Mouse (Mus musculus) intestine, embryonic 14.5 days (tissue): ENCODE results near the gene Mog. TPM values are rescaled to one million over a fixed set of nuclear protein-coding genes. Genes with fewer than 3 reads are reported as not detected.

Experiments used
- ATAC-seq: fragments of 200-750 bp; cut with Nextera tagmentation; replicated peaks from 2 replicates; pipeline ENCODE4 v1.8.0; 2017; ENCODE audit warnings: low read depth, moderate number of reproducible peaks, moderate TSS enrichment, moderate library complexity; ENCODE audit not compliant: low FRiP score, low TSS enrichment
- DNase-seq: peaks from one replicate; pipeline ENCODE4 v3.0.0-alpha.2; 2018; ENCODE audit warnings: low spot score
- H3K27ac ChIP-seq: fragments of 300-500 bp; sonication (generic); 2 replicates; pipeline ENCODE4 v1.5.1; 2014; ENCODE audit warnings: low read depth, mild to moderate bottlenecking, control low read depth
- H3K27me3 ChIP-seq: fragments of 300-500 bp; sonication (generic); replicated peaks from 2 replicates; pipeline ENCODE4 v1.6.1; 2014; ENCODE audit warnings: low read length, control low read depth; ENCODE audit not compliant: control insufficient read depth, insufficient read depth
- H3K36me3 ChIP-seq: fragments of 300-500 bp; sonication (generic); 2 replicates; pipeline ENCODE4 v1.6.1; 2014; ENCODE audit warnings: low read length, control low read depth; ENCODE audit not compliant: control insufficient read depth, insufficient read depth
- H3K4me1 ChIP-seq: fragments of 300-500 bp; sonication (generic); replicated peaks from 2 replicates; pipeline ENCODE4 v1.6.1; 2014; ENCODE audit warnings: low read length, control low read depth, mixed read lengths; ENCODE audit not compliant: control insufficient read depth, insufficient read depth
- H3K4me2 ChIP-seq: fragments of 300-500 bp; sonication (generic); 2 replicates; pipeline ENCODE4 v1.6.1; 2014; ENCODE audit warnings: low read length
- H3K4me3 ChIP-seq: fragments of 300-500 bp; sonication (generic); 2 replicates; pipeline ENCODE4 v1.5.1; 2014; ENCODE audit warnings: low read depth, low read length, control low read depth, mixed read lengths
- H3K9ac ChIP-seq: fragments of 300-500 bp; sonication (generic); 2 replicates; pipeline ENCODE4 v1.6.1; 2014; ENCODE audit warnings: mild to moderate bottlenecking, low read length
- H3K9me3 ChIP-seq: fragments of 300-500 bp; sonication (generic); 2 replicates; pipeline ENCODE4 v1.6.1; 2016; ENCODE audit warnings: low read length, control low read depth; ENCODE audit not compliant: control insufficient read depth
- WGBS: fragments of 180-500 bp; shearing (Covaris S2); extraction: QIAGEN DNeasy Blood & Tissue Kit; methylation state at CpG from one replicate; pipeline ENCODE4 v1.1.7; 2014; 5-methylcytosine and 5-hydroxymethylcytosine counted together
- polyA plus RNA-seq: library from polyadenylated mRNA; unstranded; fragments of >200 nt; fragmentation: Nextera tagmentation; extraction: Ambion mirVana; gene quantifications from 2 replicates; pipeline ENCODE4 v1.2.1, GENCODE M21; 2014

Mog gene
- polyA plus RNA-seq, 1 experiment from 2014 or later: 0.14 TPM

GRCm38 (mm10) chr17:37008161-37008560, 15.0 kb downstream of the Mog start:
- no peak for ATAC-seq
- Histone ChIP-seq H3K36me3 (peaks cover 63% of the 10 kb centered on the region), H3K9ac (no peak overlapping the region), H3K27me3 (no peaks in the 10 kb centered on the region), H3K4me3 (no peak overlapping the region), H3K4me2 (no peak overlapping the region), H3K27ac (no peak overlapping the region), H3K4me1 (peaks cover 9% of the 10 kb centered on the region), H3K9me3 (no peaks in the 10 kb centered on the region)
- DNase-seq: no peak
- 91% methylated on average over 6 of the region's 6 CpGs for WGBS

DNA sequence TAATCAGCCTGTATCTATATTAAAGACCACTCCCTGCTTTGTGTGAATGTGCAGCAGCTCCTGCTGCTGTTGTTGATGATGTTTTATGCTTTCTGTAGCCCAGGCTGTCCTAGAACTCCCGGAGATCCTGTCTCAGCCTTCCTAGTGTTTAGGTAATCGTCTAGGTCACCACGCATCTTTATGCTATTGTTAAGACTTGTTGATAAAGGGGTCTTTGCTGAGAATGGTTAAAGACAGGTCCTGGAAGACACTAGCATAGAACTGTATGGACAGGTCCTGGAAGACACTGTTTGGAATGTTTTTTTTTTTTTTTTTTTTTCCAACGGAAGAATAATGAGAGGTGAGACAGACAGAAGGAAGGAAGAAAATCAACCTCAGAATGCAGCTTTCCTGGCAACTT, 19.8 kb downstream of the Mog start:
- ATAC-seq: no peak
- peak overlapping the region; percentile 92; the same call in 1 of the 2 replicates for H3K27ac ChIP-seq
- no peaks in the 10 kb centered on the region for H3K9me3 ChIP-seq

DNA sequence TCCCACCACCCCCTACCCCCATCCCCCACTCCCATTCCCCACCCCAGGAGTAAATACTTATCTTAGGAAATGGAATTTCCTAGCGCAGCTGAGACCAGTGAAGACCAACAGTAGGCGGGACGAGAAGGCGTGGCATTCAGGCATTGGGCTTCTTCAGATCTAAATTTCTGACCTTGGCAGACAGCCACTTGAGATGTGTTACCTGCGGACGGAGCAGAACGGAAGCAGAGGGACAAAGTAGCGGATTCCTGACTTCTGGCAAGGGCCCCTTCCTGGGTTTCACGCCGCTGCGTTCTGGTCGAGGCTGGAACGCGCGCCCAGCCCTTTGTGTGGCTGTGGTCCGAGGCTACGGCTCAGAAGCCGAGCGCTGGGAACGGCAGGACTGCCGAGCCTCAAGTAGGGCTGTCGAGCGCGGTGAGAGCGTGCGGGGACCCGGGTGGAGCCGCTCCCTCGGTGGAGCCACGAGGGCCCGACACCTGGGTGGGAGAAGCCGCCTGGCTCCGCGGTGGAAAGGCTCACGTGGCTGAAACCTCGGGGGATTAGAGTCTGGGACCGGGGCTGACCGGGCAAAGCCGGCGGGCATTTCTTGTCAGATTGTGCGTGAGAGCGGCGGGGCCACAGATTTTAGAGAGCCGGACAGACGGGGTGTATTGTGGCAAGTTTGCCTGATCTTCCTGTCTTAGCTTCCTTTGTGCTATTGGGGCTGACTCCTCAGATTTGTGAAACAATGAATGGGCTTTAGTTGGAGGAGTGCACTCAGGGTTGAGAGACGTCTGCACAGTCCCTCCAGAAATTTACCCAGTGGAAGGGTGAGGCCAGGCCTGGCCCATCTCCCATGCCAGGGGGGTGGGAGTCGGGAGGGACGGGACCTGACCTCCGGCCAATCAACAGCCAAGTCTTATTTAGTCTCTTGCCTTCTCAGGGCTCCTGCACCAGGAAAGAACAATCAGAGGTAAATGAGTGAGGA, 20.6 kb downstream of the Mog start:
- peak overlapping the region; percentile 92 for H3K27ac ChIP-seq
- H3K9ac ChIP-seq: peak overlapping the region; percentile 93
- H3K36me3 ChIP-seq: peaks cover 27% of the 10 kb centered on the region
- peaks cover 14% of the 10 kb centered on the region for H3K4me1 ChIP-seq
- H3K4me2 ChIP-seq: peak overlapping the region; percentile 79
- peak overlapping the region; percentile 67 for H3K4me3 ChIP-seq
- H3K9me3 ChIP-seq: no peaks in the 10 kb centered on the region
- no peaks in the 10 kb centered on the region for H3K27me3 ChIP-seq
- under 1% methylated on average over 49 of the region's 49 CpGs for WGBS
- ATAC-seq (peak; percentile 85), DNase-seq (peak; percentile 90)

More for the DNA sequence above, 19.8 kb downstream of the Mog start:
- no peak for DNase-seq
- H3K4me3 ChIP-seq: peak overlapping the region; percentile 67
- H3K4me1 ChIP-seq: peaks cover 14% of the 10 kb centered on the region
- peak overlapping the region; percentile 93 for H3K9ac ChIP-seq
- H3K4me2 ChIP-seq: peak overlapping the region; percentile 79
- WGBS: 29% methylated on average over 3 of the region's 4 CpGs
- H3K27me3 ChIP-seq: no peaks in the 10 kb centered on the region
- H3K36me3 ChIP-seq: peaks cover 34% of the 10 kb centered on the region

- no peak within 1 kb of the TSS for H3K4me3 ChIP-seq
- 87% methylated on average over 7 of the region's 7 CpGs for WGBS
These were observed 22.3 kb downstream of the Mog start, which contains the start of gene Zfp57 for GRCm38 (mm10) chr17:37000863-37001262. Gene Zfp57 (plus strand): TSS chr17:37001163.

GRCm38 (mm10) chr17:36998477-36998876, 24.7 kb downstream of the Mog start:
- Histone ChIP-seq H3K4me2 (no peak overlapping the region), H3K9me3 (no peaks in the 10 kb centered on the region), H3K9ac (no peak overlapping the region), H3K27me3 (no peaks in the 10 kb centered on the region), H3K27ac (no peak overlapping the region), H3K4me3 (no peak overlapping the region), H3K4me1 (peaks cover 7% of the 10 kb centered on the region), H3K36me3 (no peaks in the 10 kb centered on the region)
- WGBS: 60% methylated on average over 2 of the region's 2 CpGs
- DNase-seq (no peak), ATAC-seq (no peak)

More at GRCm38 (mm10) chr17:37000863-37001262, 22.3 kb downstream of the Mog start, which contains the start of gene Zfp57:
- Histone ChIP-seq H3K9ac (no peak within 1 kb of the TSS), H3K27ac (no peak within 1 kb of the TSS), H3K4me1 (peaks cover 14% of the 10 kb centered on the region), H3K27me3 (no peaks in the 10 kb centered on the region), H3K36me3 (peaks cover 9% of the 10 kb centered on the region), H3K4me2 (peak within 1 kb of the TSS; percentile 79), H3K9me3 (no peaks in the 10 kb centered on the region)
- ATAC-seq: no peak
- DNase-seq: no peak

- Histone ChIP-seq H3K27me3 (no peaks in the 10 kb centered on the region), H3K4me2 (no peak overlapping the region), H3K4me1 (no peaks in the 10 kb centered on the region), H3K4me3 (no peak overlapping the region), H3K9me3 (no peaks in the 10 kb centered on the region), H3K27ac (no peak overlapping the region), H3K9ac (no peak overlapping the region), H3K36me3 (no peaks in the 10 kb centered on the region)
- WGBS: 25% methylated on average over 7 of the region's 7 CpGs
- DNase-seq (peak; percentile 92), ATAC-seq (no peak; the same call in 1 of the 2 replicates)
These were observed 26.0 kb downstream of the Mog start for GRCm38 (mm10) chr17:36997033-36997735.

DNA sequence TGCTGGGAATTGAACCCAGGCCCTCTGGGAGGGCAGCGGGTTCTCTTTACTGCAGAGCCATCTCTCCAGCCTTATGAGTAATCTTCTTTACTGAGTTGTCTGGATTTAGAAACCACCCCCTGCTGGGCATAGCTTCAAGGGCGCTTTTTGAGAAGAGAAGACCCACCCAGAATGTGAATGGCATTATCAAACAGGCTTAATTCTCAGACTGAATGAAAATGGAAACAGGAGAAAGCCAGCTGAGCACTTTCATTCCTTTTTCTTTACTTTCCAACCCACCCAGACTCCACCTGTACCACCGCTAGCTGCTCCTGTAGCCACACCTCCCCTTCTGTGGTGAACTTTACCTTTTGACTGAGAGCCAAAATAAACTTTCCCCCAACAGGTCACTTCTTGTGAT, 27.8 kb downstream of the Mog start:
- no peaks in the 10 kb centered on the region for H3K36me3 ChIP-seq
- H3K9ac ChIP-seq: no peak overlapping the region
- H3K4me1 ChIP-seq: no peaks in the 10 kb centered on the region
- 73% methylated on average over 3 of the region's 3 CpGs for WGBS
- H3K27ac ChIP-seq: no peak overlapping the region
- no peaks in the 10 kb centered on the region for H3K9me3 ChIP-seq
- H3K4me3 ChIP-seq: no peak overlapping the region
- ATAC-seq: no peak
- no peak for DNase-seq
- H3K27me3 ChIP-seq: 0 out of 2 replicates have a peak, but pooled peaks cover 5% of the 10 kb centered on the region
- no peak overlapping the region for H3K4me2 ChIP-seq

DNA sequence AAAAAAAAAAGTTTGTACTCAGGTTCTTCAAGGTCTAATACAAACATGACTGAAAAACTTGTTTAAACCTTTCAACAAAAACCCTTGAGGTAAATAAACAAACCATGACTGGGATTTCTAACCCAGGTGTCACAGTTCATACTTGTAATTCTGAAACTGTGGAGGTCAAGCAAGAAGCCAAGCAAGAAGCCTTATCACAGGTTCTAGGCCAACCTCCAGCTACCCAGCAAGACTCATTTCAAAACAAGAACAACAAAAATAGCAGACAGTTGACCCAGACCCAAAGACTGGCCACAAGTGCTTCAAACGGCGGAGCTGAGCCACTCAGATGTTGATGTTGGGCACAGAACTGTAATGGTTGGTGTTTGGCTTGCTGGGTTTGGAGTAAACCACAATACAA, 28.7 kb downstream of the Mog start:
- Histone ChIP-seq H3K4me1 (no peaks in the 10 kb centered on the region), H3K27me3 (peaks cover 8% of the 10 kb centered on the region), H3K9me3 (no peaks in the 10 kb centered on the region), H3K4me3 (no peak overlapping the region), H3K36me3 (no peaks in the 10 kb centered on the region), H3K27ac (no peak overlapping the region), H3K9ac (no peak overlapping the region), H3K4me2 (no peak overlapping the region)
- WGBS: 78% methylated on average over 2 of the region's 2 CpGs
- no peak for ATAC-seq
- DNase-seq: no peak
